Mouse (Mus musculus) CH12.LX (cell line): Measurements from ENCODE around the gene Pum1. TPM values are rescaled to one million over a fixed set of nuclear protein-coding genes. Genes with fewer than 3 reads are reported as not detected.
A peak's percentile ranks its signal among the peaks of the same experiment; 100 is the strongest.
"Not testable (repeated sequence)": the region's sequence is repeated elsewhere in the genome, so short reads cannot be mapped to it uniquely, and the experiment has no call there.

Experiments used
- DNase-seq: peaks from one replicate; pipeline ENCODE4 v3.0.0-alpha.2; 2013; ENCODE audit errors: extremely low read depth
- H3K27ac ChIP-seq: 2 replicates; pipeline ENCODE4 v1.5.1; 2012; ENCODE audit warnings: low read depth, mild to moderate bottlenecking, control low read depth, moderate library complexity; ENCODE audit not compliant: insufficient read depth
- H3K27me3 ChIP-seq: replicated peaks from 2 replicates; pipeline ENCODE3; 2012; ENCODE audit warnings: inconsistent platforms
- H3K36me3 ChIP-seq, 2 experiments: replicated peaks in 1 of 2; 2 replicates each; pipeline versions ENCODE3 to v1.6.1; 2012; ENCODE audit warnings: inconsistent platforms in 1 of 2, low read length in 1 of 2, mild to moderate bottlenecking in 1 of 2, mixed read lengths in 1 of 2, moderate library complexity in 1 of 2; ENCODE audit not compliant: control insufficient read depth in 1 of 2, insufficient read depth in 1 of 2
- H3K4me1 ChIP-seq, 2 experiments: 2 replicates each; pipeline ENCODE4 v1.6.1; 2012; ENCODE audit warnings: inconsistent platforms in 1 of 2, moderate library complexity in 1 of 2; ENCODE audit not compliant: insufficient read depth in 2 of 2, control insufficient read depth in 1 of 2
- H3K4me2 ChIP-seq: 2 replicates; pipeline ENCODE4 v1.6.1; 2012; ENCODE audit warnings: low read depth, mild to moderate bottlenecking, control low read depth; ENCODE audit not compliant: poor library complexity, insufficient read depth, severe bottlenecking
- H3K4me3 ChIP-seq, 3 experiments: fragments of 150-350 bp in 1 of 3; sonication (generic) in 1 of 3; replicated peaks in 1 of 3; 2 replicates each; pipeline versions ENCODE3 to v1.5.1; 2011 to 2012; ENCODE audit warnings: low read depth in 2 of 3, low read length in 2 of 3, mild to moderate bottlenecking in 2 of 3, moderate library complexity in 2 of 3, control low read depth in 1 of 3, improper control_type of control experiment in 1 of 3, inconsistent platforms in 1 of 3, mixed read lengths in 1 of 3; ENCODE audit not compliant: poor library complexity in 1 of 3
- H3K79me2 ChIP-seq: replicated peaks from 2 replicates; pipeline ENCODE4 v1.6.1; 2012; ENCODE audit warnings: mild to moderate bottlenecking, moderate library complexity; ENCODE audit not compliant: control insufficient read depth, poor library complexity, insufficient read depth, severe bottlenecking; ENCODE audit errors: extremely low read depth
- H3K9ac ChIP-seq: 2 replicates; pipeline ENCODE4 v1.6.1; 2012; ENCODE audit warnings: low read depth, mild to moderate bottlenecking, control low read depth, moderate library complexity; ENCODE audit not compliant: insufficient read depth
- H3K9me3 ChIP-seq: replicated peaks from 2 replicates; pipeline ENCODE3; 2012; ENCODE audit warnings: low read length, inconsistent platforms, mixed read lengths
- CHD2 ChIP-seq: IDR thresholded peaks from 2 replicates; pipeline ENCODE4 v1.6.1; 2011; ENCODE audit warnings: low read length, improper control_type of control experiment
- CTCF ChIP-seq, 2 experiments: IDR thresholded peaks in 1 of 2; conservative IDR thresholded peaks in 1 of 2; 2 replicates each; pipeline ENCODE4 v1.5.1; 2011 to 2012; ENCODE audit warnings: low read depth in 2 of 2, low read length in 2 of 2, improper control_type of control experiment in 1 of 2, inconsistent platforms in 1 of 2, mild to moderate bottlenecking in 1 of 2, moderate library complexity in 1 of 2
- E2F4 ChIP-seq: IDR thresholded peaks from 2 replicates; pipeline ENCODE4 v1.6.1; 2011; ENCODE audit warnings: low read depth, low read length, improper control_type of control experiment; ENCODE audit not compliant: insufficient replicate concordance
- ELF1 ChIP-seq: IDR thresholded peaks from 2 replicates; pipeline ENCODE4 v1.6.1; 2014; ENCODE audit warnings: low read depth, mild to moderate bottlenecking, inconsistent platforms, low read length, improper control_type of control experiment
- IRF4 ChIP-seq: IDR thresholded peaks from 2 replicates; pipeline ENCODE4 v1.6.1; 2014; ENCODE audit warnings: low read depth, mild to moderate bottlenecking, inconsistent platforms, low read length, improper control_type of control experiment
- JUN ChIP-seq: IDR thresholded peaks from 2 replicates; pipeline ENCODE4 v1.6.1; 2011; ENCODE audit warnings: low read depth, mild to moderate bottlenecking, low read length, improper control_type of control experiment, moderate library complexity; ENCODE audit not compliant: insufficient read depth
- JUND ChIP-seq: conservative IDR thresholded peaks from 2 replicates; pipeline ENCODE4 v1.6.1; 2011; ENCODE audit warnings: low read depth, low read length, improper control_type of control experiment
- KAT2A ChIP-seq: IDR thresholded peaks from 2 replicates; pipeline ENCODE4 v1.6.1; 2012; ENCODE audit warnings: low read length, improper control_type of control experiment, inconsistent platforms; ENCODE audit not compliant: insufficient replicate concordance
- RCOR1 ChIP-seq: conservative IDR thresholded peaks from 2 replicates; pipeline ENCODE4 v1.6.1; 2012; ENCODE audit warnings: low read depth, mild to moderate bottlenecking, inconsistent platforms, low read length, improper control_type of control experiment
- SMC3 ChIP-seq: IDR thresholded peaks from 2 replicates; pipeline ENCODE4 v1.6.1; 2011; ENCODE audit warnings: low read depth, low read length, improper control_type of control experiment
- USF1 ChIP-seq: IDR thresholded peaks from 2 replicates; pipeline ENCODE4 v1.6.1; 2014; ENCODE audit warnings: low read depth, mild to moderate bottlenecking, inconsistent platforms, low read length, improper control_type of control experiment
- USF2 ChIP-seq: conservative IDR thresholded peaks from 2 replicates; pipeline ENCODE4 v1.6.1; 2011; ENCODE audit warnings: low read depth, low read length, improper control_type of control experiment
- ZC3H11A ChIP-seq: IDR thresholded peaks from 2 replicates; pipeline ENCODE4 v1.6.1; 2012; ENCODE audit warnings: low read depth, mild to moderate bottlenecking, inconsistent platforms, low read length, improper control_type of control experiment
- ZKSCAN1 ChIP-seq: IDR thresholded peaks from 2 replicates; pipeline ENCODE4 v1.6.1; 2012; ENCODE audit warnings: low read depth, inconsistent platforms, low read length, improper control_type of control experiment, borderline replicate concordance
- ZNF384 ChIP-seq: IDR thresholded peaks from 2 replicates; pipeline ENCODE4 v1.6.1; 2012; ENCODE audit warnings: low read depth, low read length, improper control_type of control experiment, inconsistent platforms
- dilution Hi-C: fragments of 300-500 bp; cut with MboI; formaldehyde crosslinking; loops from 2 replicates; pipeline ENCODE4 v1.14.3; 2020; ENCODE audit warnings: low sequenced_read_pairs; ENCODE audit not compliant: extremely low pct_unique_long_range_greater_than_20kb, extremely low pct_ligation_motif_present
- in situ Hi-C: fragments of 300-500 bp; cut with MboI; formaldehyde crosslinking; loops from 3 replicates; pipeline ENCODE4 v1.14.3; 2019; ENCODE audit warnings: low sequenced_read_pairs, low pct_ligation_motif_present, low pct_unique_long_range_greater_than_20kb, mixed read lengths
- polyA plus RNA-seq: library from polyadenylated mRNA; unstranded; fragments of >175 nt; gene quantifications from 2 replicates; pipeline ENCODE4 v1.2.1, GENCODE M21; 2012; ENCODE audit warnings: low read depth; ENCODE audit not compliant: insufficient read length
- total RNA-seq, 2 experiments: library from RNA; depleted of rRNA; stranded (reverse); fragments of 300-350 nt in 1 of 2; fragments of >200 nt in 1 of 2; gene quantifications; 2 replicates each; pipeline ENCODE4 v1.2.3; 2012 to 2014

The Pum1 gene
- total and polyA plus RNA-seq, 3 experiments: 17.1 to 41.0 (median 38.0) TPM

DNA sequence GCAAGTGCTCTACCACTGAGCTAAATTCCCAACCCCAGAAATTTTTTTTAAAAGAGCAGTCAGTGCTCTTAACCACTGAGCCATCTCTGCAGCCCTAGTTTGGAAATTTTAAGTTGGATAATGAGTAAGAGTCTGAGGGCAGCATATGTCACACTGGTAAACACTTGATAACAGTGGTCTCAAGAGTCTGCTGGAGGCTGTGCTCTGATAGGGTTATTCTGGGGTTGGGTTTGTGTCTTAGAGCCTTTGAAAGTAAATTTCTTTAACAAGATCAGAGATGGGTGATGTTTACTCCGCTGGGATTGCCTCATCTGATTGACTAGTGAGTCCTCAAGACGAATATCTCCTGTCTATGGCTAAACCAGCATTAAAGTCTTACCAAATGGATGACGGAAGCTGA lies 2.0 kb upstream of the Pum1 start:
- H3K79me2 ChIP-seq: peaks cover 28% of the 10 kb centered on the region
- TF ChIP-seq JUND (no peak), CTCF (conservative IDR thresholded peaks at IDR 0.05 in 1 of 2, IDR thresholded peaks at IDR 0.05 in 1 of 2; ENCODE audit: low read depth in 2 of 2, low read length in 2 of 2) (no peak), ELF1 (no peak), RCOR1 (no peak), USF2 (no peak), JUN (no peak), USF1 (no peak), SMC3 (no peak), KAT2A (no peak), ZKSCAN1 (no peak), E2F4 (no peak), CHD2 (no peak), IRF4 (no peak), ZC3H11A (no peak)
- TF ChIP-seq, all 38 proteins: peak for 0
- no peaks in the 10 kb centered on the region for H3K27me3 ChIP-seq
- no peak overlapping the region for H3K27ac ChIP-seq
- in situ Hi-C loops: no loop called here
- H3K4me3 ChIP-seq: no peak overlapping the region
- H3K9me3 ChIP-seq: no peaks in the 10 kb centered on the region
- no peaks in the 10 kb centered on the region for H3K36me3 ChIP-seq
- peaks cover 0 to 7% of the 10 kb centered on the region in 2 experiments; a peak in 1 of 4 replicates for H3K4me1 ChIP-seq
- dilution Hi-C loops: no loop called here
- H3K9ac ChIP-seq: no peak overlapping the region
- no peak overlapping the region for H3K4me2 ChIP-seq
- no peak for DNase-seq

- dilution Hi-C loops, H3K36me3 ChIP-seq, H3K27me3 ChIP-seq, in situ Hi-C loops, DNase-seq, H3K9ac ChIP-seq, H3K9me3 ChIP-seq, H3K4me2 ChIP-seq, H3K27ac ChIP-seq: not testable (repeated sequence)
- peaks cover 0 to 14% of the 10 kb centered on the region in 2 experiments; a peak in 2 of 4 replicates for H3K4me1 ChIP-seq
- TF ChIP-seq CTCF (conservative IDR thresholded peaks at IDR 0.05 in 1 of 2, IDR thresholded peaks at IDR 0.05 in 1 of 2; ENCODE audit: low read depth in 2 of 2, low read length in 2 of 2): 0 out of 4 replicates have a peak, but pooled peaks of 1 of the 2 experiments have one; percentile 4
- TF ChIP-seq ZNF384: peak; percentile 65
- peaks cover 39% of the 10 kb centered on the region for H3K79me2 ChIP-seq
- H3K4me3 ChIP-seq: peak overlapping the region in 1 of 3 experiments; percentile 53
Observed at GRCm38 (mm10) chr4:130662305-130662704, 816 bp upstream of the Pum1 start.
